In genomic region chr6:49961166-49961565, GRCm38 (mm10) we compare ENCODE assay signal across 16 mouse cellular contexts.
"Had no signal": no experiment of that assay in that cellular context is flagged by ENCODE, and none has a peak within 500 bp of the region (broad histone marks: within the 10 kb centered on the region; RNA-seq: fewer than 3 reads in every experiment).

No protein-coding gene starts in this region.

- ATAC-seq: liver, embryonic 12.5 days; liver, postnatal 0 days; lung, postnatal 0 days; midbrain, embryonic 13.5 days; midbrain, embryonic 15.5 days; midbrain, embryonic 16.5 days had no signal

- DNase-seq: left cerebral cortex, postnatal 4 days; liver; liver, embryonic 13.5 days; liver, postnatal 0 days; lung, adult 18-20 months; lung, adult 2 months; lung, postnatal 10 days; lung, postnatal 14 days; lung, postnatal 36 days; lung, postnatal 4 days; midbrain, embryonic 14.5 days had no signal
